Mouse (Mus musculus): ENCODE measurements at regions not wholly inside any gene's neighbourhood (a gene's known extent, or its start where the extent isn't known, plus 50 kb on each side); places are given as distances from the start of the nearest gene placed in this dataset.

- Histone ChIP-seq H3K9ac (no peak overlapping the region), H3K4me3 (replicated peaks) (no peak overlapping the region), H3K9me3 (no peaks in the 10 kb centered on the region), H3K36me3 (no peaks in the 10 kb centered on the region), H3K27me3 (replicated peaks) (no peaks in the 10 kb centered on the region), H3K4me2 (replicated peaks) (no peak overlapping the region), H3K27ac (no peak overlapping the region), H3K4me1 (replicated peaks) (no peaks in the 10 kb centered on the region)
- 83% methylated on average over 2 of the region's 2 CpGs for WGBS
- no peak for ATAC-seq
Observed at GRCm38 (mm10) chr6:41119176-41119575, 83.9 kb upstream of the 2210010C04Rik start.

GRCm38 (mm10) chr6:41118201-41118976, 83.1 kb upstream of the 2210010C04Rik start:
- Histone ChIP-seq H3K9me3 (no peaks in the 10 kb centered on the region), H3K36me3 (no peaks in the 10 kb centered on the region), H3K9ac (no peak overlapping the region), H3K27ac (no peak overlapping the region), H3K4me2 (replicated peaks) (no peak overlapping the region), H3K4me1 (replicated peaks) (no peaks in the 10 kb centered on the region), H3K27me3 (replicated peaks) (no peaks in the 10 kb centered on the region), H3K4me3 (replicated peaks) (no peak overlapping the region)
- no peak for ATAC-seq
- 19% methylated on average over 7 of the region's 7 CpGs for WGBS

GRCm38 (mm10) chr6:41113943-41114342, 78.6 kb upstream of the 2210010C04Rik start:
- no peak for ATAC-seq
- no peak overlapping the region for H3K4me3 ChIP-seq (replicated peaks)

GRCm38 (mm10) chr6:41112861-41113610, 77.7 kb upstream of the 2210010C04Rik start:
- no peak for ATAC-seq
- Histone ChIP-seq H3K4me2 (replicated peaks) (no peak overlapping the region), H3K4me1 (replicated peaks) (no peaks in the 10 kb centered on the region), H3K27me3 (replicated peaks) (no peaks in the 10 kb centered on the region), H3K4me3 (replicated peaks) (no peak overlapping the region), H3K27ac (no peak overlapping the region), H3K9ac (no peak overlapping the region), H3K9me3 (no peaks in the 10 kb centered on the region), H3K36me3 (no peaks in the 10 kb centered on the region)
- 37% methylated on average over 7 of the region's 7 CpGs for WGBS

More at GRCm38 (mm10) chr6:41113943-41114342, 78.6 kb upstream of the 2210010C04Rik start:
- Histone ChIP-seq H3K36me3 (no peaks in the 10 kb centered on the region), H3K9ac (no peak overlapping the region), H3K9me3 (no peaks in the 10 kb centered on the region), H3K27ac (no peak overlapping the region), H3K4me2 (replicated peaks) (no peak overlapping the region), H3K4me1 (replicated peaks) (no peaks in the 10 kb centered on the region), H3K27me3 (replicated peaks) (no peaks in the 10 kb centered on the region)
- WGBS: 53% methylated on average over 1 of the region's 1 CpGs

GRCm38 (mm10) chr6:41111829-41112228, 76.5 kb upstream of the 2210010C04Rik start:
- Histone ChIP-seq H3K9ac (no peak overlapping the region), H3K9me3 (no peaks in the 10 kb centered on the region)
- ATAC-seq: no peak

GRCm38 (mm10) chr6:41108897-41109296, 73.6 kb upstream of the 2210010C04Rik start:
- 67% methylated on average over 1 of the region's 1 CpGs for WGBS
- no peak for ATAC-seq
- Histone ChIP-seq H3K4me2 (replicated peaks) (no peak overlapping the region), H3K4me1 (replicated peaks) (no peaks in the 10 kb centered on the region), H3K27ac (no peak overlapping the region), H3K9ac (no peak overlapping the region), H3K4me3 (replicated peaks) (no peak overlapping the region), H3K27me3 (replicated peaks) (no peaks in the 10 kb centered on the region), H3K9me3 (no peaks in the 10 kb centered on the region), H3K36me3 (no peaks in the 10 kb centered on the region)

More at GRCm38 (mm10) chr6:41111829-41112228, 76.5 kb upstream of the 2210010C04Rik start:
- no peak overlapping the region for H3K4me3 ChIP-seq (replicated peaks)
- H3K4me1 ChIP-seq (replicated peaks): no peaks in the 10 kb centered on the region
- no peak overlapping the region for H3K4me2 ChIP-seq (replicated peaks)
- no peaks in the 10 kb centered on the region for H3K27me3 ChIP-seq (replicated peaks)
- no peak overlapping the region for H3K27ac ChIP-seq
- H3K36me3 ChIP-seq: no peaks in the 10 kb centered on the region

GRCm38 (mm10) chr6:41103689-41104400, 68.5 kb upstream of the 2210010C04Rik start:
- no peaks in the 10 kb centered on the region for H3K9me3 ChIP-seq
- no peak overlapping the region for H3K4me2 ChIP-seq (replicated peaks)
- H3K27me3 ChIP-seq (replicated peaks): no peaks in the 10 kb centered on the region
- no peaks in the 10 kb centered on the region for H3K36me3 ChIP-seq
- no peak overlapping the region for H3K9ac ChIP-seq
- no peak overlapping the region for H3K27ac ChIP-seq
- no peak overlapping the region for H3K4me3 ChIP-seq (replicated peaks)
- H3K4me1 ChIP-seq (replicated peaks): no peaks in the 10 kb centered on the region
- no peak for ATAC-seq
- WGBS: 80% methylated on average over 6 of the region's 6 CpGs

- no peak for ATAC-seq
- no peak overlapping the region for H3K9ac ChIP-seq
- H3K9me3 ChIP-seq: no peaks in the 10 kb centered on the region
- 67% methylated on average over 2 of the region's 2 CpGs for WGBS
- H3K4me1 ChIP-seq (replicated peaks): no peaks in the 10 kb centered on the region
- no peak overlapping the region for H3K27ac ChIP-seq
- H3K4me2 ChIP-seq (replicated peaks): no peak overlapping the region
- H3K36me3 ChIP-seq: no peaks in the 10 kb centered on the region
- no peak overlapping the region for H3K4me3 ChIP-seq (replicated peaks)
- H3K27me3 ChIP-seq (replicated peaks): no peaks in the 10 kb centered on the region
Observed at GRCm38 (mm10) chr6:41101997-41102396, 66.7 kb upstream of the 2210010C04Rik start.

- 87% methylated on average over 2 of the region's 2 CpGs for WGBS
- no peaks in the 10 kb centered on the region for H3K27me3 ChIP-seq (replicated peaks)
Observed at GRCm38 (mm10) chr6:41100258-41100657, 64.9 kb upstream of the 2210010C04Rik start.

GRCm38 (mm10) chr6:41091177-41091829, 56.0 kb upstream of the 2210010C04Rik start:
- H3K9ac ChIP-seq: no peak overlapping the region
- no peak for ATAC-seq
- H3K27me3 ChIP-seq (replicated peaks): no peaks in the 10 kb centered on the region
- no peaks in the 10 kb centered on the region for H3K36me3 ChIP-seq
- no peak overlapping the region for H3K4me3 ChIP-seq (replicated peaks)
- no peak overlapping the region for H3K27ac ChIP-seq
- H3K9me3 ChIP-seq: no peaks in the 10 kb centered on the region
- no peak overlapping the region for H3K4me2 ChIP-seq (replicated peaks)
- WGBS: 38% methylated on average over 4 of the region's 4 CpGs
- no peaks in the 10 kb centered on the region for H3K4me1 ChIP-seq (replicated peaks)

More at GRCm38 (mm10) chr6:41100258-41100657, 64.9 kb upstream of the 2210010C04Rik start:
- ATAC-seq: no peak
- no peak overlapping the region for H3K9ac ChIP-seq
- no peaks in the 10 kb centered on the region for H3K4me1 ChIP-seq (replicated peaks)
- H3K4me2 ChIP-seq (replicated peaks): no peak overlapping the region
- H3K27ac ChIP-seq: no peak overlapping the region
- no peaks in the 10 kb centered on the region for H3K36me3 ChIP-seq
- no peak overlapping the region for H3K4me3 ChIP-seq (replicated peaks)
- H3K9me3 ChIP-seq: no peaks in the 10 kb centered on the region
